In genomic region chr19:5723934-5724548, GRCm38 (mm10) we compare ENCODE assay signal across 10 mouse cellular contexts. TPM values are rescaled to one million over a fixed set of nuclear protein-coding genes. Genes with fewer than 3 reads are reported as not detected.
DNase-seq lines count a peak whose midpoint lies in the region; ATAC-seq and TF ChIP-seq lines count a peak whose summit lies in the region.
"Had no signal": no experiment of that assay in that cellular context is flagged by ENCODE, and none has a peak within 500 bp of the region (broad histone marks: within the 10 kb centered on the region; RNA-seq: fewer than 3 reads in every experiment).

No protein-coding gene starts in this region.

- no peak for ATAC-seq in heart, embryonic 12.5 days (ENCODE audit: insufficient number of reproducible peaks, low FRiP score)
- no peak for ATAC-seq in limb, embryonic 14.5 days (ENCODE audit: low FRiP score, low read depth)

- H3K36me3 ChIP-seq in heart, embryonic 12.5 days, result peaks cover 53% of the 10 kb centered on the region
- peaks cover 3% of the 10 kb centered on the region; the same call in 1 of the 2 replicates for H3K36me3 ChIP-seq in testis, adult 2 months (ENCODE audit: control insufficient read depth, insufficient read depth, low read length)
- H3K36me3 ChIP-seq in limb, embryonic 14.5 days (ENCODE audit: control insufficient read depth, insufficient read depth, low read length), result peaks cover 46% of the 10 kb centered on the region

- H3K27ac ChIP-seq in heart, embryonic 12.5 days (ENCODE audit: poor library complexity, severe bottlenecking), result peak overlapping the region; percentile 97
- no peak overlapping the region for H3K27ac ChIP-seq in testis, adult 2 months (ENCODE audit: control insufficient read depth, insufficient read depth, low read depth, low read length)
- no peak overlapping the region for H3K27ac ChIP-seq in limb, embryonic 14.5 days (replicated peaks; ENCODE audit: low read depth, low read length)

- no peak for TF ChIP-seq CTCF in testis, adult 2 months (IDR thresholded peaks at IDR 0.05; ENCODE audit: control insufficient read depth, insufficient read depth, insufficient replicate concordance, low read depth, low read length)

- H3K9ac ChIP-seq in heart, embryonic 12.5 days, result peak overlapping the region; percentile 90
- H3K9ac ChIP-seq in limb, embryonic 14.5 days (ENCODE audit: low read depth, low read length, severe bottlenecking), result 0 out of 2 replicates have a peak overlapping the region, but pooled peaks have one; percentile 5

- H3K4me3 ChIP-seq in heart, embryonic 12.5 days, result peak overlapping the region; percentile 80
- H3K4me3 ChIP-seq in testis, adult 2 months (ENCODE audit: control insufficient read depth, low read depth, low read length), result peak overlapping the region; percentile 91; the same call in 1 of the 2 replicates
- peak overlapping the region; percentile 41; the same call in 1 of the 2 replicates for H3K4me3 ChIP-seq in limb, embryonic 14.5 days (replicated peaks; ENCODE audit: low read length)

- H3K9me3 ChIP-seq in heart, embryonic 12.5 days (replicated peaks), result no peaks in the 10 kb centered on the region
- H3K9me3 ChIP-seq in limb, embryonic 14.5 days (ENCODE audit: control insufficient read depth, low read length), result no peaks in the 10 kb centered on the region

- H3K4me2 ChIP-seq in heart, embryonic 12.5 days, result peak overlapping the region; percentile 89
- H3K4me2 ChIP-seq in limb, embryonic 14.5 days (replicated peaks; ENCODE audit: low read depth, low read length, severe bottlenecking), result peak overlapping the region; percentile 25; the same call in 1 of the 2 replicates

- no peak for TF ChIP-seq POLR2A in testis, adult 2 months (IDR thresholded peaks at IDR 0.05; ENCODE audit: control insufficient read depth, low read depth, low read length)
- TF ChIP-seq POLR2A in limb, embryonic 14.5 days (IDR thresholded peaks at IDR 0.05; ENCODE audit: borderline replicate concordance, extremely low read depth, insufficient read depth, insufficient read length), result no peak

- H3K4me1 ChIP-seq in heart, embryonic 12.5 days (replicated peaks), result peaks cover 54% of the 10 kb centered on the region
- H3K4me1 ChIP-seq in testis, adult 2 months (ENCODE audit: control insufficient read depth, insufficient read depth, low read length), result peaks cover 31% of the 10 kb centered on the region
- H3K4me1 ChIP-seq in limb, embryonic 14.5 days (ENCODE audit: control insufficient read depth, insufficient read depth, low read length), result peaks cover 29% of the 10 kb centered on the region

- no peaks in the 10 kb centered on the region for H3K27me3 ChIP-seq in heart, embryonic 12.5 days (replicated peaks)
- no peaks in the 10 kb centered on the region for H3K27me3 ChIP-seq in testis, adult 2 months (ENCODE audit: control insufficient read depth, insufficient read depth, low read length)
- no peaks in the 10 kb centered on the region for H3K27me3 ChIP-seq in limb, embryonic 14.5 days (ENCODE audit: control insufficient read depth, insufficient read depth, low read length)

- WGBS in heart, embryonic 12.5 days, result 42% methylated on average over 4 of the region's 4 CpGs
- WGBS in limb, embryonic 14.5 days, result 58% methylated on average over 4 of the region's 4 CpGs

- no peak for DNase-seq in heart, adult 9 months (ENCODE audit: low spot score in 2 of 2)
- DNase-seq in testis, postnatal 10 days (ENCODE audit: low spot score), result no peak
- DNase-seq in limb, embryonic 14.5 days (ENCODE audit: low spot score), result no peak
- no peak for DNase-seq in T-cell, adult 2 months (ENCODE audit: low spot score)
- no peak for DNase-seq in ovary, postnatal 14 days (ENCODE audit: low spot score)
- DNase-seq in embryo, embryonic 10 days (ENCODE audit: low spot score), result no peak
- DNase-seq: layer of hippocampus, postnatal 36 days had no signal

RNA-seq across cellular contexts. Expression of gene Ehbp1l1, which starts 2.1 kb away (rescaled TPM):
- 121 and 123 TPM in 2 replicates for polyA plus RNA-seq in heart, embryonic 12.5 days (2016; fragmentation: Nextera tagmentation; extraction: Ambion mirVana)
- 105 and 122 TPM in 2 replicates for polyA plus RNA-seq in testis, adult 2 months (2012; rRNA removed)
- polyA plus RNA-seq in limb, embryonic 14.5 days (2012; rRNA removed), result 51.0 and 51.1 TPM in 2 replicates
- 20.0 and 25.4 TPM in 2 replicates for polyA plus RNA-seq in limb, embryonic 14.5 days (2014; fragmentation: Nextera tagmentation; extraction: Ambion mirVana)

RNA-seq across cellular contexts. Expression of gene Fam89b, which starts 5.4 kb away (rescaled TPM):
- 78.9 and 81.3 TPM in 2 replicates for polyA plus RNA-seq in heart, embryonic 12.5 days (2016; fragmentation: Nextera tagmentation; extraction: Ambion mirVana)
- 256 and 286 TPM in 2 replicates for polyA plus RNA-seq in testis, adult 2 months (2012; rRNA removed)
- 169 and 253 TPM in 2 replicates for polyA plus RNA-seq in limb, embryonic 14.5 days (2012; rRNA removed)
- polyA plus RNA-seq in limb, embryonic 14.5 days (2014; fragmentation: Nextera tagmentation; extraction: Ambion mirVana), result 125 TPM in 2 replicates

RNA-seq across cellular contexts. Expression of gene Ltbp3, which starts 16.7 kb away (rescaled TPM):
- polyA plus RNA-seq in heart, embryonic 12.5 days (2016; fragmentation: Nextera tagmentation; extraction: Ambion mirVana), result 24.3 and 27.7 TPM in 2 replicates
- polyA plus RNA-seq in testis, adult 2 months (2012; rRNA removed), result 7.6 and 8.1 TPM in 2 replicates
- 341 and 441 TPM in 2 replicates for polyA plus RNA-seq in limb, embryonic 14.5 days (2012; rRNA removed)
- polyA plus RNA-seq in limb, embryonic 14.5 days (2014; fragmentation: Nextera tagmentation; extraction: Ambion mirVana), result 99.8 and 103 TPM in 2 replicates

RNA-seq across cellular contexts. Expression of gene Kcnk7, which starts 19.9 kb away (rescaled TPM):
- 0.17 TPM in 1 of 2 replicates, not detected in the other for polyA plus RNA-seq in heart, embryonic 12.5 days (2016; fragmentation: Nextera tagmentation; extraction: Ambion mirVana)
- polyA plus RNA-seq in testis, adult 2 months (2012; rRNA removed), result 10.2 and 10.8 TPM in 2 replicates
- polyA plus RNA-seq in limb, embryonic 14.5 days (2012; rRNA removed), result 0.41 and 0.63 TPM in 2 replicates
- polyA plus RNA-seq in limb, embryonic 14.5 days (2014; fragmentation: Nextera tagmentation; extraction: Ambion mirVana), result 0.65 and 0.81 TPM in 2 replicates
- polyA plus RNA-seq: neural tube, embryonic 11.5 days had no signal

RNA-seq across cellular contexts. Expression of gene Pcnx3, which starts 35.3 kb away (rescaled TPM):
- polyA plus RNA-seq in heart, embryonic 12.5 days (2016; fragmentation: Nextera tagmentation; extraction: Ambion mirVana), result 22.0 and 22.3 TPM in 2 replicates
- 63.4 and 67.4 TPM in 2 replicates for polyA plus RNA-seq in testis, adult 2 months (2012; rRNA removed)
- polyA plus RNA-seq in limb, embryonic 14.5 days (2012; rRNA removed), result 101 and 160 TPM in 2 replicates
- polyA plus RNA-seq in limb, embryonic 14.5 days (2014; fragmentation: Nextera tagmentation; extraction: Ambion mirVana), result 31.8 and 32.3 TPM in 2 replicates

Comparison
In these comparisons a context has a peak if more than half of its experiments do, and no peak if none do; other contexts are left out.
1. H3K4me3 ChIP-seq: peak in every context shown above with its lines; median percentile 91 in testis, adult 2 months; 80 in heart, embryonic 12.5 days; 41 in limb, embryonic 14.5 days.